In genomic region chr6:88049008-88049407, GRCm38 (mm10) we compare ENCODE assay signal across 30 mouse cellular contexts. TPM values are rescaled to one million over a fixed set of nuclear protein-coding genes. Genes with fewer than 3 reads are reported as not detected.
DNase-seq lines count a peak whose midpoint lies in the region; ATAC-seq lines count a peak whose summit lies in the region.
"Had no signal": no experiment of that assay in that cellular context is flagged by ENCODE, and none has a peak within 500 bp of the region (broad histone marks: within the 10 kb centered on the region; RNA-seq: fewer than 3 reads in every experiment).

No protein-coding gene starts in this region.

- ATAC-seq in kidney, embryonic 16.5 days (ENCODE audit: low FRiP score, low TSS enrichment), result no peak
- peak; percentile 70 for ATAC-seq in intestine, embryonic 16.5 days
- peak; percentile 39 for ATAC-seq in liver, embryonic 16.5 days (ENCODE audit: low read depth)
- peak; percentile 48; the same call in 1 of the 2 replicates for ATAC-seq in stomach, embryonic 16.5 days (ENCODE audit: insufficient read depth, low FRiP score)
- ATAC-seq: forebrain, embryonic 15.5 days had no signal

- H3K27ac ChIP-seq in kidney, embryonic 16.5 days (ENCODE audit: low read length), result peak overlapping the region; percentile 39; the same call in 1 of the 2 replicates
- peak overlapping the region; percentile 66 for H3K27ac ChIP-seq in intestine, embryonic 16.5 days (ENCODE audit: low read length)
- H3K27ac ChIP-seq in liver, embryonic 16.5 days (ENCODE audit: low read length), result peak overlapping the region; percentile 64
- H3K27ac ChIP-seq in stomach, embryonic 16.5 days (ENCODE audit: low read length), result peak overlapping the region; percentile 73
- H3K27ac ChIP-seq: embryonic facial prominence, embryonic 13.5 days; forebrain, embryonic 10.5 days; forebrain, embryonic 15.5 days; heart, adult 2 months; heart, embryonic 13.5 days; hindbrain, embryonic 10.5 days; hindbrain, embryonic 15.5 days; layer of hippocampus, adult 2 months; left cerebral cortex, adult 2 months; limb, embryonic 13.5 days had no signal

- 68% methylated on average over 6 of the region's 6 CpGs for WGBS in kidney, embryonic 16.5 days
- 55% methylated on average over 6 of the region's 6 CpGs for WGBS in intestine, embryonic 16.5 days
- WGBS in liver, embryonic 16.5 days (ENCODE audit: insufficient replicate concordance), result 60% methylated on average over 6 of the region's 6 CpGs
- 55% methylated on average over 6 of the region's 6 CpGs for WGBS in stomach, embryonic 16.5 days

- H3K36me3 ChIP-seq in kidney, embryonic 16.5 days (ENCODE audit: insufficient read depth, low read length), result no peaks in the 10 kb centered on the region
- no peaks in the 10 kb centered on the region for H3K36me3 ChIP-seq in intestine, embryonic 16.5 days (ENCODE audit: control insufficient read depth, insufficient read depth, low read length)
- H3K36me3 ChIP-seq in liver, embryonic 16.5 days (ENCODE audit: control insufficient read depth, insufficient read depth), result no peaks in the 10 kb centered on the region
- H3K36me3 ChIP-seq in stomach, embryonic 16.5 days (ENCODE audit: control insufficient read depth, insufficient read depth, low read length), result no peaks in the 10 kb centered on the region
- H3K36me3 ChIP-seq: embryonic facial prominence, embryonic 13.5 days; forebrain, embryonic 10.5 days; forebrain, embryonic 15.5 days; heart, embryonic 13.5 days; hindbrain, embryonic 10.5 days; hindbrain, embryonic 15.5 days; limb, embryonic 13.5 days had no signal

- 0 out of 2 replicates have a peak overlapping the region, but pooled peaks have one; percentile 13 for H3K9ac ChIP-seq in kidney, embryonic 16.5 days (replicated peaks; ENCODE audit: low read length)
- no peak overlapping the region for H3K9ac ChIP-seq in intestine, embryonic 16.5 days (ENCODE audit: low read depth, low read length)
- H3K9ac ChIP-seq in liver, embryonic 16.5 days (ENCODE audit: low read depth, low read length), result no peak overlapping the region
- H3K9ac ChIP-seq in stomach, embryonic 16.5 days (ENCODE audit: low read length), result no peak overlapping the region
- H3K9ac ChIP-seq: embryonic facial prominence, embryonic 13.5 days; forebrain, embryonic 15.5 days; heart, embryonic 13.5 days; hindbrain, embryonic 15.5 days; limb, embryonic 13.5 days had no signal

- peaks cover 12% of the 10 kb centered on the region for H3K4me1 ChIP-seq in kidney, embryonic 16.5 days (ENCODE audit: insufficient read depth, low read length)
- peaks cover 8% of the 10 kb centered on the region for H3K4me1 ChIP-seq in intestine, embryonic 16.5 days (ENCODE audit: control insufficient read depth, insufficient read depth, low read length)
- peaks cover 16% of the 10 kb centered on the region for H3K4me1 ChIP-seq in liver, embryonic 16.5 days (ENCODE audit: control insufficient read depth, low read depth, low read length)
- peaks cover 1% of the 10 kb centered on the region for H3K4me1 ChIP-seq in stomach, embryonic 16.5 days (ENCODE audit: control insufficient read depth, insufficient read depth, low read length)

- no peak overlapping the region for H3K4me2 ChIP-seq in kidney, embryonic 16.5 days (replicated peaks; ENCODE audit: low read depth, low read length)
- peak overlapping the region; percentile 43 for H3K4me2 ChIP-seq in intestine, embryonic 16.5 days (ENCODE audit: low read depth, low read length)
- H3K4me2 ChIP-seq in liver, embryonic 16.5 days (ENCODE audit: low read depth, low read length), result peak overlapping the region; percentile 21; the same call in 1 of the 2 replicates
- peak overlapping the region; percentile 23; the same call in 1 of the 2 replicates for H3K4me2 ChIP-seq in stomach, embryonic 16.5 days (ENCODE audit: low read depth, low read length)
- H3K4me2 ChIP-seq: embryonic facial prominence, embryonic 13.5 days; forebrain, embryonic 15.5 days; heart, embryonic 13.5 days; hindbrain, embryonic 15.5 days; limb, embryonic 13.5 days had no signal

- H3K4me3 ChIP-seq in kidney, embryonic 16.5 days (ENCODE audit: low read length), result no peak overlapping the region
- H3K4me3 ChIP-seq in intestine, embryonic 16.5 days (ENCODE audit: low read length), result peak overlapping the region; percentile 9; the same call in 1 of the 2 replicates
- H3K4me3 ChIP-seq in liver, embryonic 16.5 days (ENCODE audit: low read depth, low read length), result no peak overlapping the region
- H3K4me3 ChIP-seq in stomach, embryonic 16.5 days (replicated peaks; ENCODE audit: low read length), result no peak overlapping the region
- H3K4me3 ChIP-seq: embryonic facial prominence, embryonic 13.5 days; forebrain, embryonic 10.5 days; forebrain, embryonic 15.5 days; heart, adult 2 months; heart, embryonic 13.5 days; hindbrain, embryonic 10.5 days; hindbrain, embryonic 15.5 days; layer of hippocampus, adult 2 months; left cerebral cortex, adult 2 months; limb, embryonic 13.5 days had no signal

- DNase-seq in kidney, adult 11 months, result no peak
- DNase-seq in frontal cortex, postnatal 36 days (ENCODE audit: low spot score in 2 of 2), result no peak
- no peak for DNase-seq in testis, postnatal 10 days (ENCODE audit: low spot score)
- DNase-seq in retina, embryonic 14.5 days (ENCODE audit: low spot score), result no peak
- DNase-seq: adrenal gland, postnatal 25 days; cerebellum, adult 11-12 months; cerebellum, adult 9-11 months; heart, adult 2 months; heart, postnatal 10 days; kidney, adult 18-20 months; kidney, postnatal 14 days; lung, adult 2 months; lung, postnatal 10 days; midbrain, embryonic 14.5 days; right cerebral cortex, adult 18-20 months; thymus, adult 18-20 months; thymus, postnatal 25 days had no signal

- no peaks in the 10 kb centered on the region for H3K9me3 ChIP-seq in kidney, embryonic 16.5 days (ENCODE audit: low read length)
- H3K9me3 ChIP-seq in intestine, embryonic 16.5 days (ENCODE audit: control insufficient read depth, low read length), result no peaks in the 10 kb centered on the region; the same call in 1 of the 2 replicates
- no peaks in the 10 kb centered on the region for H3K9me3 ChIP-seq in liver, embryonic 16.5 days (replicated peaks; ENCODE audit: control insufficient read depth, low read length)
- H3K9me3 ChIP-seq in stomach, embryonic 16.5 days (replicated peaks; ENCODE audit: control insufficient read depth, low read length), result no peaks in the 10 kb centered on the region
- H3K9me3 ChIP-seq: embryonic facial prominence, embryonic 13.5 days; forebrain, embryonic 10.5 days; forebrain, embryonic 15.5 days; hindbrain, embryonic 10.5 days; hindbrain, embryonic 15.5 days; limb, embryonic 13.5 days had no signal

- no peaks in the 10 kb centered on the region for H3K27me3 ChIP-seq in kidney, embryonic 16.5 days (ENCODE audit: insufficient read depth, low read length)
- no peaks in the 10 kb centered on the region; the same call in 1 of the 2 replicates for H3K27me3 ChIP-seq in intestine, embryonic 16.5 days (replicated peaks; ENCODE audit: control insufficient read depth, insufficient read depth, low read length)
- no peaks in the 10 kb centered on the region for H3K27me3 ChIP-seq in liver, embryonic 16.5 days (ENCODE audit: control insufficient read depth, insufficient read depth, low read depth, low read length)
- no peaks in the 10 kb centered on the region for H3K27me3 ChIP-seq in stomach, embryonic 16.5 days (ENCODE audit: control insufficient read depth, insufficient read depth, low read length)

RNA-seq across cellular contexts. Expression of gene Rab7, which starts 3.9 kb away (rescaled TPM):
- polyA plus RNA-seq in kidney, embryonic 16.5 days (2015; fragmentation: Nextera tagmentation; extraction: Ambion mirVana), result 259 and 261 TPM in 2 replicates
- 286 and 289 TPM in 2 replicates for polyA plus RNA-seq in intestine, embryonic 16.5 days (2015; fragmentation: Nextera tagmentation; extraction: Ambion mirVana)
- 112 and 113 TPM in 2 replicates for polyA plus RNA-seq in liver, embryonic 16.5 days (2015; fragmentation: Nextera tagmentation; extraction: Ambion mirVana)
- 246 and 267 TPM in 2 replicates for polyA plus RNA-seq in stomach, embryonic 16.5 days (2015; fragmentation: Nextera tagmentation; extraction: Ambion mirVana)

RNA-seq across cellular contexts. Expression of gene Rpn1, which starts 35.3 kb away (rescaled TPM):
- polyA plus RNA-seq in kidney, embryonic 16.5 days (2015; fragmentation: Nextera tagmentation; extraction: Ambion mirVana), result 457 and 473 TPM in 2 replicates
- polyA plus RNA-seq in intestine, embryonic 16.5 days (2015; fragmentation: Nextera tagmentation; extraction: Ambion mirVana), result 453 and 462 TPM in 2 replicates
- polyA plus RNA-seq in liver, embryonic 16.5 days (2015; fragmentation: Nextera tagmentation; extraction: Ambion mirVana), result 173 and 183 TPM in 2 replicates
- 468 and 478 TPM in 2 replicates for polyA plus RNA-seq in stomach, embryonic 16.5 days (2015; fragmentation: Nextera tagmentation; extraction: Ambion mirVana)
